Mouse (Mus musculus) gastrocnemius, adult 8-10 months (tissue): ENCODE results near the gene Gm2174. TPM values are rescaled to one million over a fixed set of nuclear protein-coding genes. Genes with fewer than 3 reads are reported as not detected.

Experiments used
- DNase-seq, 2 experiments: peaks; one replicate each; pipeline ENCODE4 v3.0.0; 2022; ENCODE audit warnings: low spot score in 2 of 2
- total RNA-seq, 4 experiments: library from RNA; stranded (reverse); gene quantifications; 2 replicates each; pipeline ENCODE4 v1.2.4; 2022

Gene Gm2174
- total RNA-seq, 4 experiments from 2014 or later, result 0.97 TPM; not detected in 3

GRCm38 (mm10) chrX:56497241-56497640 lies 49.5 kb downstream of the Gm2174 start:
- DNase-seq, result peak in 1 of 2 experiments; percentile 12

Other genes starting within 250 kb of the Gm2174 start
- gene Gm773, start 235.1 kb upstream of the Gm2174 start, total RNA-seq, result not detected
- 1 to 10 TPM; 2.1 to 3.2 (median 2.5) TPM for gene Zfp449, start 101.6 kb upstream of the Gm2174 start, total RNA-seq
- under 1 TPM in 1 of 4 experiments, not detected in 3; 0.16 TPM for gene Smim10l2a, start 73.4 kb upstream of the Gm2174 start, total RNA-seq
- gene Ints6l, start 6.9 kb downstream of the Gm2174 start, total RNA-seq, result 1 to 10 TPM; 3.4 to 6.5 (median 4.1) TPM
- not detected for gene Gm10477, start 76.8 kb downstream of the Gm2174 start, total RNA-seq
- not detected for gene Gm648, start 101.6 kb downstream of the Gm2174 start, total RNA-seq
- 10 to 100 TPM; 24.2 to 27.7 (median 25.8) TPM for gene Mmgt1, start 150.1 kb downstream of the Gm2174 start, total RNA-seq
- 10 to 100 TPM; 25.9 to 29.6 (median 27.1) TPM for gene Slc9a6, start 161.8 kb downstream of the Gm2174 start, total RNA-seq